ENCODE assay signal across 8 mouse cellular contexts in the genomic region with DNA sequence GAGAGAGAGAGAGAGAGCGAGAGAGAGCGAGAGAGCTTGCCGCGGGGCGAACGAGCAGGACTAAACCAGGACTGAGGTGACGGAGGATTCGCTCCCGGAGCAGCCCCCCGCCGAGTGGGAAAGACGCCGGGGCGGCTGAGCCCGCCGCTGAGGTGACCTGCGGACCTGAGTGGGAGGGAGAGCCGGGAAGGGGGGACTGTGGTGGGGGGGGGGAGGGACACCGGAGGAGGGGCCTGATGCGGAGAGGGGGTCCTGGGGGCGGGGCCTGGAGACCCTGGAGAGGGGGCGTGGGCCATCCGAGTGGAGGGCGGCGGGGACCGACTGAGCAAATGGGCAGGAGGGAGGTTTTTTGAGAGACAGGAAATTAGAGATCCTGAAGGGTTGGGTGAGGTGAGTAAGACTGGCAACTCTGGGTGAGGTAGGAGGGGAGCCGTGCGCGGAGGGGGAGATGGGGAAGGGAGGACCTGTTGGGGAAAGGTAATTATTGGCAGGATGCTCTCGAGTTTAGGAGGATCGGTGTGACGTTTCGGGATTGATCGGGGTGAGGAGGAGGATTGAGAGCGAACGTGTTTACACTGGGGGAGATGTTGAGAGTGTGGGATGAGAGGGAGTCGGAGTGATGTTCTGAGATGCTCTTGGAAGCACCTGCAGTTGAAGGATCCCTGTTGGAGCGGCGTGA. TPM values are rescaled to one million over a fixed set of nuclear protein-coding genes. Genes with fewer than 3 reads are reported as not detected.
A peak's percentile ranks its signal among the peaks of the same experiment; 100 is the strongest.
DNase-seq lines count a peak whose midpoint lies in the region; ATAC-seq lines count a peak whose summit lies in the region.

No protein-coding gene starts in this region.

- H3K4me2 ChIP-seq in midbrain, embryonic 11.5 days = peak overlapping the region; percentile 80

- peaks cover 10% of the 10 kb centered on the region for H3K4me1 ChIP-seq in midbrain, embryonic 11.5 days (ENCODE audit: control insufficient read depth, insufficient read depth, low read length)

- intact Hi-C loops in left cerebral cortex, postnatal 36 days (cut with DNase I) = loop anchor here (1.0 kb wide), 1 partner anchor 45 kb away; no protein-coding TSS in a partner anchor

- H3K9ac ChIP-seq in midbrain, embryonic 11.5 days (ENCODE audit: low read length) = peak overlapping the region; percentile 67

- H3K9me3 ChIP-seq in midbrain, embryonic 11.5 days (ENCODE audit: control insufficient read depth, low read length) = no peaks in the 10 kb centered on the region

- peaks cover 2% of the 10 kb centered on the region; the same call in 1 of the 2 replicates for H3K36me3 ChIP-seq in midbrain, embryonic 11.5 days (ENCODE audit: control insufficient read depth, insufficient read depth, low read length)

- peak overlapping the region; percentile 65 for H3K4me3 ChIP-seq in midbrain, embryonic 11.5 days (ENCODE audit: low read depth, low read length)

- WGBS in midbrain, embryonic 11.5 days = under 1% methylated on average over 34 of the region's 39 CpGs

- H3K27ac ChIP-seq in midbrain, embryonic 11.5 days (ENCODE audit: low read depth, low read length) = peak overlapping the region; percentile 87

- DNase-seq in cerebellum, adult 8-10 months = peak; percentile 53
- no peak for DNase-seq in cerebellum, adult 11-12 months
- peak; percentile 64 for DNase-seq in embryo, embryonic 11.5 days (ENCODE audit: low read depth, low spot score)
- DNase-seq in left cerebral cortex, postnatal 36 days (ENCODE audit: low spot score in 2 of 2) = peak; percentile 50 to 62
- peak; percentile 96 for DNase-seq in midbrain, embryonic 11.5 days (ENCODE audit: low spot score, missing footprints)
- DNase-seq in telencephalon, adult 2 months (ENCODE audit: low read depth, low spot score) = peak; percentile 74

- ATAC-seq in CD4-positive, CD25-positive, alpha-beta regulatory T cell, adult 4 months = peak; percentile 67
- peak; percentile 38 to 42; a peak in 3 of 4 replicates for ATAC-seq in hematopoietic stem cell, adult 5-6 weeks (replicated peaks in 1 of 2; ENCODE audit: insufficient read depth in 1 of 2, low FRiP score in 2 of 2, low TSS enrichment in 1 of 2, low read depth in 1 of 2, poor library complexity in 2 of 2, severe bottlenecking in 2 of 2)
- peak; percentile 76 for ATAC-seq in midbrain, embryonic 11.5 days (ENCODE audit: low FRiP score)

- no peaks in the 10 kb centered on the region for H3K27me3 ChIP-seq in midbrain, embryonic 11.5 days (ENCODE audit: control insufficient read depth, insufficient read depth, low read length)

RNA-seq across cellular contexts. Expression of a gene that starts 0.5 kb away (rescaled TPM):
- 10 to 100 TPM; 13.5 to 13.9 TPM for polyA plus RNA-seq in CD4-positive, CD25-positive, alpha-beta regulatory T cell, adult 4 months (2017; shearing (Covaris generic))
- total RNA-seq in hematopoietic stem cell, adult 5-6 weeks (2017) = 6.4 and 6.7 TPM in 2 replicates
- total RNA-seq in left cerebral cortex, postnatal 36 days (2021) = 10 to 100 TPM; 67.4 to 74.6 TPM
- polyA plus RNA-seq in midbrain, embryonic 11.5 days (2014; fragmentation: Nextera tagmentation; extraction: Ambion mirVana) = 4.4 and 5.9 TPM in 2 replicates

RNA-seq across cellular contexts. Expression of a gene that starts 27.3 kb away (rescaled TPM):
- polyA plus RNA-seq in CD4-positive, CD25-positive, alpha-beta regulatory T cell, adult 4 months (2017; shearing (Covaris generic)) = under 1 TPM in 1 of 2 experiments, not detected in 1; 0.48 TPM
- 0.40 and 0.75 TPM in 2 replicates for total RNA-seq in hematopoietic stem cell, adult 5-6 weeks (2017)
- 100 to 1,000 TPM; 139 to 161 TPM for total RNA-seq in left cerebral cortex, postnatal 36 days (2021)
- 1.6 and 1.8 TPM in 2 replicates for polyA plus RNA-seq in midbrain, embryonic 11.5 days (2014; fragmentation: Nextera tagmentation; extraction: Ambion mirVana)

RNA-seq across cellular contexts. Expression of a gene that starts 43.7 kb away (rescaled TPM):
- 1 to 10 TPM; 4.1 to 8.5 TPM for polyA plus RNA-seq in CD4-positive, CD25-positive, alpha-beta regulatory T cell, adult 4 months (2017; shearing (Covaris generic))
- total RNA-seq in hematopoietic stem cell, adult 5-6 weeks (2017) = 27.3 and 30.6 TPM in 2 replicates
- under 1 TPM; 0.39 to 0.47 TPM for total RNA-seq in left cerebral cortex, postnatal 36 days (2021)
- polyA plus RNA-seq in midbrain, embryonic 11.5 days (2014; fragmentation: Nextera tagmentation; extraction: Ambion mirVana) = 44.3 and 45.0 TPM in 2 replicates

RNA-seq across cellular contexts. Expression of a gene that starts 59.2 kb away (rescaled TPM):
- polyA plus RNA-seq in CD4-positive, CD25-positive, alpha-beta regulatory T cell, adult 4 months (2017; shearing (Covaris generic)) = 10 to 100 TPM; 13.6 to 14.5 TPM
- total RNA-seq in hematopoietic stem cell, adult 5-6 weeks (2017) = 22.8 and 34.9 TPM in 2 replicates
- total RNA-seq in left cerebral cortex, postnatal 36 days (2021) = 10 to 100 TPM; 46.7 to 63.5 TPM
- 51.9 and 53.1 TPM in 2 replicates for polyA plus RNA-seq in midbrain, embryonic 11.5 days (2014; fragmentation: Nextera tagmentation; extraction: Ambion mirVana)

Comparison
In these comparisons a context has a peak if more than half of its experiments do, and no peak if none do; other contexts are left out.
1. RNA of a gene that starts 27.3 kb away (total RNA-seq): 139 to 161 TPM in left cerebral cortex, postnatal 36 days; 0.40 to 0.75 TPM in hematopoietic stem cell, adult 5-6 weeks; every median in the first group is over 10 times any median in the second.
2. RNA of a gene that starts 43.7 kb away (total RNA-seq): 27.3 to 30.6 TPM in hematopoietic stem cell, adult 5-6 weeks; 0.39 to 0.47 TPM in left cerebral cortex, postnatal 36 days; every median in the first group is over 10 times any median in the second.
3. Peak in every context shown above with its lines, with median percentiles within 50 percentile points of each other: ATAC-seq.